ENCODE assay signal across 8 mouse cellular contexts in genomic region chr13:55328171-55328570, GRCm38 (mm10). TPM values are rescaled to one million over a fixed set of nuclear protein-coding genes. Genes with fewer than 3 reads are reported as not detected.
DNase-seq lines count a peak whose midpoint lies in the region; ATAC-seq lines count a peak whose summit lies in the region.

No protein-coding gene starts in this region.

- WGBS in kidney, embryonic 16.5 days = 82% methylated on average over 6 of the region's 6 CpGs
- 81% methylated on average over 6 of the region's 6 CpGs for WGBS in embryonic facial prominence, embryonic 13.5 days
- WGBS in intestine, embryonic 14.5 days = 82% methylated on average over 6 of the region's 6 CpGs
- 87% methylated on average over 6 of the region's 6 CpGs for WGBS in midbrain, embryonic 16.5 days

- no peaks in the 10 kb centered on the region for H3K27me3 ChIP-seq in kidney, embryonic 16.5 days (ENCODE audit: insufficient read depth, low read length)
- no peaks in the 10 kb centered on the region for H3K27me3 ChIP-seq in embryonic facial prominence, embryonic 13.5 days
- H3K27me3 ChIP-seq in intestine, embryonic 14.5 days (replicated peaks; ENCODE audit: control insufficient read depth, insufficient read depth, low read length) = no peaks in the 10 kb centered on the region
- no peaks in the 10 kb centered on the region for H3K27me3 ChIP-seq in midbrain, embryonic 16.5 days (ENCODE audit: control insufficient read depth, insufficient read depth, low read depth, low read length)

- peaks cover 27% of the 10 kb centered on the region for H3K36me3 ChIP-seq in kidney, embryonic 16.5 days (ENCODE audit: insufficient read depth, low read length)
- peaks cover 32% of the 10 kb centered on the region for H3K36me3 ChIP-seq in embryonic facial prominence, embryonic 13.5 days
- peaks cover 30% of the 10 kb centered on the region for H3K36me3 ChIP-seq in intestine, embryonic 14.5 days (ENCODE audit: control insufficient read depth, insufficient read depth, low read length)
- peaks cover 12% of the 10 kb centered on the region for H3K36me3 ChIP-seq in midbrain, embryonic 16.5 days (ENCODE audit: control insufficient read depth, insufficient read depth, low read length)

- peak overlapping the region; percentile 40 for H3K9ac ChIP-seq in kidney, embryonic 16.5 days (replicated peaks; ENCODE audit: low read length)
- peak overlapping the region; percentile 81 for H3K9ac ChIP-seq in embryonic facial prominence, embryonic 13.5 days
- no peak overlapping the region for H3K9ac ChIP-seq in intestine, embryonic 14.5 days (ENCODE audit: low read length)
- no peak overlapping the region for H3K9ac ChIP-seq in midbrain, embryonic 16.5 days (ENCODE audit: low read depth, low read length)

- intact Hi-C loops in left cerebral cortex, postnatal 25 days (cut with DNase I) = loop anchor here (5.0 kb wide), 1 partner anchor 189 kb away; no protein-coding TSS in a partner anchor

- DNase-seq in kidney, adult 11 months = no peak
- DNase-seq in intestine, embryonic 14.5 days (ENCODE audit: low spot score) = no peak
- DNase-seq in left cerebral cortex, postnatal 25 days (ENCODE audit: low spot score in 2 of 2) = no peak
- DNase-seq in right cerebral cortex, adult 18-20 months = no peak
- DNase-seq in kidney, adult 8-10 months = no peak

- no peak overlapping the region for H3K27ac ChIP-seq in kidney, embryonic 16.5 days (ENCODE audit: low read length)
- no peak overlapping the region for H3K27ac ChIP-seq in embryonic facial prominence, embryonic 13.5 days
- no peak overlapping the region for H3K27ac ChIP-seq in intestine, embryonic 14.5 days (ENCODE audit: low read depth)
- no peak overlapping the region for H3K27ac ChIP-seq in midbrain, embryonic 16.5 days (ENCODE audit: low read length)

- ATAC-seq in kidney, embryonic 16.5 days (ENCODE audit: low FRiP score, low TSS enrichment) = no peak
- ATAC-seq in embryonic facial prominence, embryonic 13.5 days (ENCODE audit: insufficient number of reproducible peaks, insufficient read depth, low FRiP score, low TSS enrichment, low read depth) = no peak
- ATAC-seq in intestine, embryonic 14.5 days (replicated peaks; ENCODE audit: low FRiP score, low TSS enrichment, low read depth) = no peak
- ATAC-seq in midbrain, embryonic 16.5 days = no peak

- H3K4me2 ChIP-seq in kidney, embryonic 16.5 days (replicated peaks; ENCODE audit: low read depth, low read length) = peak overlapping the region; percentile 92
- peak overlapping the region; percentile 90 for H3K4me2 ChIP-seq in embryonic facial prominence, embryonic 13.5 days
- H3K4me2 ChIP-seq in intestine, embryonic 14.5 days (ENCODE audit: low read length) = peak overlapping the region; percentile 63
- H3K4me2 ChIP-seq in midbrain, embryonic 16.5 days (ENCODE audit: low read length) = peak overlapping the region; percentile 96; the same call in 1 of the 2 replicates

- no peaks in the 10 kb centered on the region for H3K9me3 ChIP-seq in kidney, embryonic 16.5 days (ENCODE audit: low read length)
- no peaks in the 10 kb centered on the region for H3K9me3 ChIP-seq in embryonic facial prominence, embryonic 13.5 days
- H3K9me3 ChIP-seq in intestine, embryonic 14.5 days (ENCODE audit: control insufficient read depth, low read length) = no peaks in the 10 kb centered on the region
- H3K9me3 ChIP-seq in midbrain, embryonic 16.5 days (replicated peaks; ENCODE audit: control insufficient read depth, low read length, poor library complexity, severe bottlenecking) = no peaks in the 10 kb centered on the region

- H3K4me1 ChIP-seq in kidney, embryonic 16.5 days (ENCODE audit: insufficient read depth, low read length) = peaks cover 50% of the 10 kb centered on the region
- peaks cover 45% of the 10 kb centered on the region for H3K4me1 ChIP-seq in embryonic facial prominence, embryonic 13.5 days
- H3K4me1 ChIP-seq in intestine, embryonic 14.5 days (replicated peaks; ENCODE audit: control insufficient read depth, insufficient read depth, low read length) = peaks cover 31% of the 10 kb centered on the region
- peaks cover 24% of the 10 kb centered on the region for H3K4me1 ChIP-seq in midbrain, embryonic 16.5 days (ENCODE audit: control insufficient read depth, insufficient read depth, low read length)

- H3K4me3 ChIP-seq in kidney, embryonic 16.5 days (ENCODE audit: low read length) = peak overlapping the region; percentile 79; the same call in 1 of the 2 replicates
- H3K4me3 ChIP-seq in embryonic facial prominence, embryonic 13.5 days = peak overlapping the region; percentile 69
- peak overlapping the region; percentile 69; the same call in 1 of the 2 replicates for H3K4me3 ChIP-seq in intestine, embryonic 14.5 days (ENCODE audit: low read depth, low read length)
- H3K4me3 ChIP-seq in midbrain, embryonic 16.5 days (ENCODE audit: low read depth, low read length) = peak overlapping the region; percentile 12; the same call in 1 of the 2 replicates

RNA-seq across cellular contexts. Expression of gene Mxd3, which starts 1.5 kb away (rescaled TPM):
- polyA plus RNA-seq in kidney, embryonic 16.5 days (2015; fragmentation: Nextera tagmentation; extraction: Ambion mirVana) = 33.5 and 37.6 TPM in 2 replicates
- 41.4 and 51.0 TPM in 2 replicates for polyA plus RNA-seq in embryonic facial prominence, embryonic 13.5 days (2015; fragmentation: Nextera tagmentation; extraction: Ambion mirVana)
- 30.1 and 30.2 TPM in 2 replicates for polyA plus RNA-seq in intestine, embryonic 14.5 days (2014; fragmentation: Nextera tagmentation; extraction: Ambion mirVana)
- 6.9 and 7.9 TPM in 2 replicates for polyA plus RNA-seq in midbrain, embryonic 16.5 days (2015; fragmentation: Nextera tagmentation; extraction: Ambion mirVana)
- total RNA-seq in left cerebral cortex, postnatal 25 days (2021) = 1 to 10 TPM in 1 of 2 experiments, under 1 TPM in 1; 0.85 to 1.4 TPM

RNA-seq across cellular contexts. Expression of gene Rab24, which starts 6.4 kb away (rescaled TPM):
- polyA plus RNA-seq in kidney, embryonic 16.5 days (2015; fragmentation: Nextera tagmentation; extraction: Ambion mirVana) = 91.5 and 95.5 TPM in 2 replicates
- polyA plus RNA-seq in embryonic facial prominence, embryonic 13.5 days (2015; fragmentation: Nextera tagmentation; extraction: Ambion mirVana) = 104 and 112 TPM in 2 replicates
- 82.6 and 86.0 TPM in 2 replicates for polyA plus RNA-seq in intestine, embryonic 14.5 days (2014; fragmentation: Nextera tagmentation; extraction: Ambion mirVana)
- polyA plus RNA-seq in midbrain, embryonic 16.5 days (2015; fragmentation: Nextera tagmentation; extraction: Ambion mirVana) = 91.0 and 92.2 TPM in 2 replicates
- 10 to 100 TPM; 82.3 to 87.2 TPM for total RNA-seq in left cerebral cortex, postnatal 25 days (2021)

RNA-seq across cellular contexts. Expression of gene Prelid1, which starts 7.9 kb away (rescaled TPM):
- 511 and 518 TPM in 2 replicates for polyA plus RNA-seq in kidney, embryonic 16.5 days (2015; fragmentation: Nextera tagmentation; extraction: Ambion mirVana)
- polyA plus RNA-seq in embryonic facial prominence, embryonic 13.5 days (2015; fragmentation: Nextera tagmentation; extraction: Ambion mirVana) = 369 and 402 TPM in 2 replicates
- polyA plus RNA-seq in intestine, embryonic 14.5 days (2014; fragmentation: Nextera tagmentation; extraction: Ambion mirVana) = 586 and 598 TPM in 2 replicates
- 319 and 320 TPM in 2 replicates for polyA plus RNA-seq in midbrain, embryonic 16.5 days (2015; fragmentation: Nextera tagmentation; extraction: Ambion mirVana)
- 100 to 1,000 TPM; 170 to 176 TPM for total RNA-seq in left cerebral cortex, postnatal 25 days (2021)

RNA-seq across cellular contexts. Expression of gene Lman2, which starts 34.4 kb away (rescaled TPM):
- polyA plus RNA-seq in kidney, embryonic 16.5 days (2015; fragmentation: Nextera tagmentation; extraction: Ambion mirVana) = 127 and 131 TPM in 2 replicates
- polyA plus RNA-seq in embryonic facial prominence, embryonic 13.5 days (2015; fragmentation: Nextera tagmentation; extraction: Ambion mirVana) = 89.3 and 93.1 TPM in 2 replicates
- 99.9 and 104 TPM in 2 replicates for polyA plus RNA-seq in intestine, embryonic 14.5 days (2014; fragmentation: Nextera tagmentation; extraction: Ambion mirVana)
- polyA plus RNA-seq in midbrain, embryonic 16.5 days (2015; fragmentation: Nextera tagmentation; extraction: Ambion mirVana) = 43.4 and 50.3 TPM in 2 replicates
- total RNA-seq in left cerebral cortex, postnatal 25 days (2021) = 10 to 100 TPM; 57.5 to 59.7 TPM

RNA-seq across cellular contexts. Expression of gene Rgs14, which starts 41.4 kb away (rescaled TPM):
- polyA plus RNA-seq in kidney, embryonic 16.5 days (2015; fragmentation: Nextera tagmentation; extraction: Ambion mirVana) = 1.1 and 1.3 TPM in 2 replicates
- 1.4 TPM in 2 replicates for polyA plus RNA-seq in embryonic facial prominence, embryonic 13.5 days (2015; fragmentation: Nextera tagmentation; extraction: Ambion mirVana)
- polyA plus RNA-seq in intestine, embryonic 14.5 days (2014; fragmentation: Nextera tagmentation; extraction: Ambion mirVana) = 0.63 and 1.0 TPM in 2 replicates
- 0.34 and 0.62 TPM in 2 replicates for polyA plus RNA-seq in midbrain, embryonic 16.5 days (2015; fragmentation: Nextera tagmentation; extraction: Ambion mirVana)
- 10 to 100 TPM; 55.6 to 58.5 TPM for total RNA-seq in left cerebral cortex, postnatal 25 days (2021)

Comparison
In these comparisons a context has a peak if more than half of its experiments do, and no peak if none do; other contexts are left out.
1. H3K4me3 ChIP-seq: peak in every context shown above with its lines; median percentile 79 in kidney, embryonic 16.5 days; 69 in embryonic facial prominence, embryonic 13.5 days; 69 in intestine, embryonic 14.5 days; 12 in midbrain, embryonic 16.5 days.
2. H3K9ac ChIP-seq: peak in kidney, embryonic 16.5 days (single experiment) and embryonic facial prominence, embryonic 13.5 days (single experiment); none in intestine, embryonic 14.5 days (single experiment) and midbrain, embryonic 16.5 days (single experiment).
3. Peak in every context shown above with its lines, with median percentiles within 50 percentile points of each other: H3K4me2 ChIP-seq.